Mouse (Mus musculus): ENCODE measurements around the gene Txnrd1. TPM values are rescaled to one million over a fixed set of nuclear protein-coding genes. Genes with fewer than 3 reads are reported as not detected.
A peak's percentile ranks its signal among the peaks of the same experiment; 100 is the strongest.

Gene Txnrd1
- polyA plus RNA-seq, 1 experiment from 2014 or later: 68.8 TPM

DNA sequence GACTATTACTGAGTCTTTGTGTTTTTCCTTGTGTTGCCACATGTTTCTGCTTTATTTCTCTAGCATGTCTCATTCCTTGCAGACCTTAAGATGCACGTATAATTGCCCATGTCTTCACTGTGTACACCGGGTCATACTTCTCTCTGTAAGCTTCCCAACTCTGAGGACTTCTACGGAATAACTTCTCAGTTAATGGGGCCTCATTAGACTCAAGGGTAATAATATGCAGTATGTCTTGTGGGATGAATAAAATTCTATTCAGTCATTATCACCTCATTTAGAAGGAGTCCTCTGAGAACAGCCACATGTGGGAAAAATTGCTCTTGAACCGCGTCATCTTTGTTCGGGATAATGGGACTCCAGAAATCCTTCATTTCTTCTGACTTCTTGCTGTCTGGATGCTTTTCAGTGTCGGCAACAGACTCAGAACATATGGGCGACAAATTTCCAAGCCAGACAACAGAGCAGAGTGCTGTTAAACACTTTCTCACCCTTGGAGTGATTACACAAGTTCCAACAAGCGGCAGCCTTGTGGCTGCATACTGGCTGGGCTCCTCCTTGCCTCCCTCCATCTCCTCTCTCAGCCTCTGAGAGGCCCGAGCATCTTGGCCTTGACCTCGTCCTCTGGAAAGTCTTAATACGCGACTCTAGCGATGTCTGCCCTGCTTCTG, 10.5 kb upstream of the Txnrd1 start:
- ATAC-seq (ENCODE audit: insufficient number of reproducible peaks, low FRiP score, low TSS enrichment, low read depth): peak; percentile 58; the same call in 1 of the 2 replicates
- Histone ChIP-seq H3K4me1 (peaks cover 8% of the 10 kb centered on the region; the same call in 1 of the 2 replicates), H3K4me2 (no peak overlapping the region), H3K9ac (no peak overlapping the region), H3K36me3 (no peaks in the 10 kb centered on the region), H3K27me3 (no peaks in the 10 kb centered on the region), H3K9me3 (no peaks in the 10 kb centered on the region), H3K4me3 (no peak overlapping the region), H3K27ac (no peak overlapping the region)
- 27% methylated on average over 14 of the region's 14 CpGs for WGBS

GRCm38 (mm10) chr10:82823779-82824177, 10.0 kb upstream of the Txnrd1 start:
- Histone ChIP-seq H3K36me3 (no peaks in the 10 kb centered on the region), H3K9me3 (no peaks in the 10 kb centered on the region), H3K4me3 (no peak overlapping the region), H3K27me3 (no peaks in the 10 kb centered on the region), H3K4me2 (no peak overlapping the region), H3K4me1 (peaks cover 8% of the 10 kb centered on the region; the same call in 1 of the 2 replicates), H3K9ac (no peak overlapping the region), H3K27ac (no peak overlapping the region)
- no peak for ATAC-seq (ENCODE audit: insufficient number of reproducible peaks, low FRiP score, low TSS enrichment, low read depth)
- WGBS: 56% methylated on average over 5 of the region's 5 CpGs

- WGBS: 73% methylated on average over 10 of the region's 10 CpGs
- H3K27me3 ChIP-seq: no peaks in the 10 kb centered on the region
- H3K9ac ChIP-seq: no peak overlapping the region
- H3K36me3 ChIP-seq: no peaks in the 10 kb centered on the region
- no peak overlapping the region for H3K27ac ChIP-seq
- H3K4me3 ChIP-seq: no peak overlapping the region
- H3K9me3 ChIP-seq: no peaks in the 10 kb centered on the region
- ATAC-seq (ENCODE audit: insufficient number of reproducible peaks, low FRiP score, low TSS enrichment, low read depth): no peak
- peaks cover 8% of the 10 kb centered on the region; the same call in 1 of the 2 replicates for H3K4me1 ChIP-seq
- no peak overlapping the region for H3K4me2 ChIP-seq
Measured at GRCm38 (mm10) chr10:82824541-82824940, 9.2 kb upstream of the Txnrd1 start.

GRCm38 (mm10) chr10:82826516-82826915, 7.2 kb upstream of the Txnrd1 start:
- no peaks in the 10 kb centered on the region for H3K27me3 ChIP-seq
- ATAC-seq (ENCODE audit: insufficient number of reproducible peaks, low FRiP score, low TSS enrichment, low read depth): no peak
- no peak overlapping the region for H3K9ac ChIP-seq
- H3K4me3 ChIP-seq: no peak overlapping the region
- no peak overlapping the region for H3K27ac ChIP-seq
- 28% methylated on average over 6 of the region's 6 CpGs for WGBS
- H3K36me3 ChIP-seq: no peaks in the 10 kb centered on the region
- no peak overlapping the region for H3K4me2 ChIP-seq
- no peaks in the 10 kb centered on the region for H3K9me3 ChIP-seq
- peaks cover 8% of the 10 kb centered on the region; the same call in 1 of the 2 replicates for H3K4me1 ChIP-seq

- no peak overlapping the region for H3K27ac ChIP-seq
- ATAC-seq (ENCODE audit: insufficient number of reproducible peaks, low FRiP score, low TSS enrichment, low read depth): no peak
- H3K27me3 ChIP-seq: no peaks in the 10 kb centered on the region
- H3K4me3 ChIP-seq: no peak overlapping the region
- peaks cover 7% of the 10 kb centered on the region for H3K4me1 ChIP-seq
- 73% methylated on average over 3 of the region's 3 CpGs for WGBS
- H3K9me3 ChIP-seq: no peaks in the 10 kb centered on the region
- H3K36me3 ChIP-seq: no peaks in the 10 kb centered on the region
- no peak overlapping the region for H3K4me2 ChIP-seq
- H3K9ac ChIP-seq: no peak overlapping the region
Measured at GRCm38 (mm10) chr10:82835898-82836297, 2.1 kb downstream of the Txnrd1 start.

- Histone ChIP-seq H3K36me3 (no peaks in the 10 kb centered on the region), H3K9ac (no peak overlapping the region), H3K4me3 (no peak overlapping the region), H3K4me1 (peaks cover 7% of the 10 kb centered on the region), H3K4me2 (no peak overlapping the region), H3K27ac (no peak overlapping the region), H3K27me3 (no peaks in the 10 kb centered on the region), H3K9me3 (no peaks in the 10 kb centered on the region)
- 87% methylated on average over 7 of the region's 7 CpGs for WGBS
- no peak for ATAC-seq (ENCODE audit: insufficient number of reproducible peaks, low FRiP score, low TSS enrichment, low read depth)
Measured at GRCm38 (mm10) chr10:82838390-82838789, 4.6 kb downstream of the Txnrd1 start.

GRCm38 (mm10) chr10:82844090-82844489, 10.3 kb downstream of the Txnrd1 start:
- H3K27me3 ChIP-seq: no peaks in the 10 kb centered on the region
- H3K4me2 ChIP-seq: no peak overlapping the region
- H3K4me1 ChIP-seq: no peaks in the 10 kb centered on the region
- H3K4me3 ChIP-seq: no peak overlapping the region
- no peaks in the 10 kb centered on the region for H3K9me3 ChIP-seq
- H3K36me3 ChIP-seq: no peaks in the 10 kb centered on the region
- peak; percentile 44; the same call in 1 of the 2 replicates for ATAC-seq (ENCODE audit: insufficient number of reproducible peaks, low FRiP score, low TSS enrichment, low read depth)
- WGBS: 58% methylated on average over 6 of the region's 6 CpGs
- no peak overlapping the region for H3K9ac ChIP-seq
- no peak overlapping the region for H3K27ac ChIP-seq

DNA sequence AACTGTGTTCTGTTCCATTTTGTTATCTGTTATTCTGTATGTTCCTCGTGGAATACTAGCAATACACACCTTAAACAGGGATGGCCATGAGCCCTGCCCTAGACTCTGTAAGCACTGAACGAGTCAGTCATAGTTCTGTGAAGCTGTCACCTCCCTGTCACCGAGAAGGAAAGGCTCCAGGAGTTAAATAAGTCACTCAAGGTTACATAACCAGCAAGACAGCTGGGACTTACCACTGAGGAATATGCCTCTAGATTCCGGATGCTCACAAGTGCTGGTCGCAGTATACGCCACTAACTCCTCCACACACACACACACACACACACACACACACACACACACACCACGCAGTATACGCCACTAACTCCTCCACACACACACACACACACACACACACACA, 11.0 kb downstream of the Txnrd1 start:
- Histone ChIP-seq H3K9me3 (no peaks in the 10 kb centered on the region), H3K36me3 (no peaks in the 10 kb centered on the region), H3K27me3 (no peaks in the 10 kb centered on the region), H3K27ac (no peak overlapping the region), H3K4me2 (no peak overlapping the region), H3K9ac (no peak overlapping the region), H3K4me3 (no peak overlapping the region), H3K4me1 (no peaks in the 10 kb centered on the region)
- no peak for ATAC-seq (ENCODE audit: insufficient number of reproducible peaks, low FRiP score, low TSS enrichment, low read depth)
- 73% methylated on average over 8 of the region's 8 CpGs for WGBS

- H3K27me3 ChIP-seq: no peaks in the 10 kb centered on the region
- H3K4me2 ChIP-seq: no peak overlapping the region
- no peak overlapping the region for H3K4me3 ChIP-seq
- H3K36me3 ChIP-seq: no peaks in the 10 kb centered on the region
- peaks cover 8% of the 10 kb centered on the region for H3K4me1 ChIP-seq
- WGBS: 87% methylated on average over 9 of the region's 9 CpGs
- H3K9ac ChIP-seq: no peak overlapping the region
- no peak for ATAC-seq (ENCODE audit: insufficient number of reproducible peaks, low FRiP score, low TSS enrichment, low read depth)
- no peaks in the 10 kb centered on the region for H3K9me3 ChIP-seq
- no peak overlapping the region for H3K27ac ChIP-seq
Measured at GRCm38 (mm10) chr10:82847821-82848459, 14.2 kb downstream of the Txnrd1 start.

DNA sequence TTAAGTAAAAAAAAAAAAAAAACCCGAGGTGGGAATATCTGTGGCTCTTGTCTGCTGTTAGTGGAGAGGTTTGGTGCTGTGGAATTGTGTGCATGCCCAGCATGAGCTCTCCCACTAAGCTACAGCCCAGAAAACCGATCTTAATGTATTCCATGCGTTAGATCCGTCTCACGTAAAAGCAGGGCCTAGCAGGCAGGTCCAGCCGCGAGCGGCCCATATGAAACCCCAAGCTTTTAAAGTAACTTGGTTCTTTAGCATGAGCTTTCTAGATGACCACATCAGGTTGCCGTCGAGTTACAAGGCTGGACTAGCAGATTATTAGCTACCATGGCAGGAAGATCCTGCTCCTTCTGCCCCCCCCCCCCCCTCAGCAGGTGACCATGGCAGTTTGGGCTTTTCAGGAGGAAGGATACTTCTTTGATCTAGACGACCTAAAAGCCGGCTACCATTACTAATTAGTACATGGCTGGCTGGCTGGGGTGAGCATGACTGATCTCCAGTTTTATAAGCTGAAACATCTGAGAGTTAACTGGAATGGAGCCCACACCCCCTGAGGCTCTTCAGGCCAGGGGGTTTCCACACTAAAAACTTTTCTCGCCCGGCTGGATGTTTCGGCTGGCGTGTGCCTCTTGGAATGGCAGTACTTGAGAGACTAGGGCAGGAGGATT, 16.1 kb downstream of the Txnrd1 start:
- H3K9ac ChIP-seq: no peak overlapping the region
- H3K27ac ChIP-seq: no peak overlapping the region
- no peak overlapping the region for H3K4me2 ChIP-seq
- peaks cover 8% of the 10 kb centered on the region for H3K4me1 ChIP-seq
- no peak for ATAC-seq (ENCODE audit: insufficient number of reproducible peaks, low FRiP score, low TSS enrichment, low read depth)
- no peaks in the 10 kb centered on the region for H3K9me3 ChIP-seq
- H3K36me3 ChIP-seq: no peaks in the 10 kb centered on the region
- H3K27me3 ChIP-seq: no peaks in the 10 kb centered on the region
- 20% methylated on average over 16 of the region's 16 CpGs for WGBS
- no peak overlapping the region for H3K4me3 ChIP-seq

- H3K4me1 ChIP-seq: peaks cover 8% of the 10 kb centered on the region
- no peak overlapping the region for H3K4me3 ChIP-seq
- whole genome bisulfite sequencing: 67% methylated on average over 5 of the region's 5 CpGs
- H3K27ac ChIP-seq: no peak overlapping the region
- no peaks in the 10 kb centered on the region for H3K27me3 ChIP-seq
- H3K9me3 ChIP-seq: no peaks in the 10 kb centered on the region
- no peaks in the 10 kb centered on the region for H3K36me3 ChIP-seq
- H3K4me2 ChIP-seq: no peak overlapping the region
- no peak for ATAC-seq (ENCODE audit: insufficient number of reproducible peaks, low FRiP score, low TSS enrichment, low read depth)
- H3K9ac ChIP-seq: no peak overlapping the region
Measured at GRCm38 (mm10) chr10:82850354-82850752, 16.6 kb downstream of the Txnrd1 start.

GRCm38 (mm10) chr10:82851751-82852150, 18.0 kb downstream of the Txnrd1 start:
- Histone ChIP-seq H3K9ac (no peak overlapping the region), H3K4me3 (no peak overlapping the region), H3K27ac (no peak overlapping the region), H3K9me3 (no peaks in the 10 kb centered on the region), H3K4me1 (peaks cover 8% of the 10 kb centered on the region), H3K36me3 (no peaks in the 10 kb centered on the region), H3K4me2 (no peak overlapping the region), H3K27me3 (no peaks in the 10 kb centered on the region)
- no peak for ATAC-seq (ENCODE audit: insufficient number of reproducible peaks, low FRiP score, low TSS enrichment, low read depth)
- 82% methylated on average over 6 of the region's 6 CpGs for WGBS

All from limb, embryonic 15.5 days (tissue).